Mouse (Mus musculus) common myeloid progenitor, adult 5-6 weeks (primary cell): Measurements from ENCODE around the gene Fam84b. TPM values are rescaled to one million over a fixed set of nuclear protein-coding genes. Genes with fewer than 3 reads are reported as not detected.
A peak's percentile ranks its signal among the peaks of the same experiment; 100 is the strongest.

Experiments
- ATAC-seq: replicated peaks from 2 replicates; pipeline ENCODE4 v1.8.0; 2016; ENCODE audit warnings: low read depth, mild to moderate bottlenecking, moderate TSS enrichment, inconsistent platforms; ENCODE audit not compliant: poor library complexity, severe bottlenecking
- total RNA-seq: library from RNA; stranded (forward); fragments of 200-1000, 187-1606 nt; gene quantifications from 2 replicates; pipeline ENCODE4 v1.2.3, GENCODE M21; 2017

Gene Fam84b
- total RNA-seq, 1 experiment from 2014 or later, result 9.7 TPM

GRCm38 (mm10) chr15:60834598-60835571 lies 18.7 kb downstream of the Fam84b start:
- peak; percentile 73 for ATAC-seq

- no peak for ATAC-seq
Observed at GRCm38 (mm10) chr15:60833476-60834218, 19.9 kb downstream of the Fam84b start.

DNA sequence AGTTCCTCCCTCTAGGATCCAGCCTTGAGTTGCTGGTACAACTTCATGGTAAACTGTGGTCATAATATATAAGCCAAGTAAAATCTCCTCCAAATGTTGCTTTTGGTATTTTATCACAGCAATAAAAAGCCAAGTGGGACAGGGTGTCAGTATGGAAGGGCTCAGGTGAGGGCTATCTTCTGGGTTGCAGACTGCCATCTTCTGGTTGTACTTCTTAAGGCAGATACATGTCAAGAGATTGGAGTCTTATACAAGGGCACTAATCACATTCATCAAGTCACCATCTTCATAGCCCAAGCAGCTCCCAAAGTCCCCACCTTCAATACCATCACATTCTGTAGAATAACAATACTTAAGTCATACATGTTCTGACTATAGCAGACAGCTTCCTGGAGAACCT lies 21.0 kb downstream of the Fam84b start:
- no peak for ATAC-seq

GRCm38 (mm10) chr15:60826226-60826625 lies 27.4 kb downstream of the Fam84b start:
- no peak for ATAC-seq

DNA sequence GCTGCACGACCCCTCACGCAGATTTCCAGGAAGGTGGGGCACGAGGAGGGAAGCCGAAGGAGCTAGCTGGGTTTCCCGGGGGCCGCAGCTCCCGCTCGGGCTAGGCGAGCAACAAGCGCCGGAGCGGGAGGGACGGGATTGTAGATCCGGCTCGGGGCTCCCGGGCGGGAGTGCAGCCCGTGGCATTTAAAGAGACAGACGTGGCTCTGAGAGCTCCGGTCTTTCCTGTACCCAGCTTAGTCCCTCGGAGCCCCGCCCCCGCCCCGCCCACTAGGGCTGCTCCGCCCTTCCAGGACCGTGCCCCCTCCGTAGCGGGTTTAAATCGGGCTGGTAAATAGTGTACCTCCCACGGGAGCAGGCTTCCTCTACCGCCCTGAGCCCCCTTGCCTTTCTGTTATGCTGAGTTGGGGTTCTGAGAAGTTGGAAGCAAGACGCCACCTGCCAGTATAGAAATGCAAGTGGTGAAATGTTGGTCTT lies 28.8 kb downstream of the Fam84b start:
- peak; percentile 70 for ATAC-seq

- peak; percentile 14 for ATAC-seq
Observed at GRCm38 (mm10) chr15:60823870-60824709, 29.5 kb downstream of the Fam84b start.

GRCm38 (mm10) chr15:60823620-60823869 lies 30.0 kb downstream of the Fam84b start:
- peak; percentile 6; the same call in 1 of the 2 replicates for ATAC-seq

GRCm38 (mm10) chr15:60822803-60823619 lies 30.6 kb downstream of the Fam84b start:
- ATAC-seq, result peak; percentile 59

GRCm38 (mm10) chr15:60822101-60822802 lies 31.3 kb downstream of the Fam84b start:
- no peak for ATAC-seq

DNA sequence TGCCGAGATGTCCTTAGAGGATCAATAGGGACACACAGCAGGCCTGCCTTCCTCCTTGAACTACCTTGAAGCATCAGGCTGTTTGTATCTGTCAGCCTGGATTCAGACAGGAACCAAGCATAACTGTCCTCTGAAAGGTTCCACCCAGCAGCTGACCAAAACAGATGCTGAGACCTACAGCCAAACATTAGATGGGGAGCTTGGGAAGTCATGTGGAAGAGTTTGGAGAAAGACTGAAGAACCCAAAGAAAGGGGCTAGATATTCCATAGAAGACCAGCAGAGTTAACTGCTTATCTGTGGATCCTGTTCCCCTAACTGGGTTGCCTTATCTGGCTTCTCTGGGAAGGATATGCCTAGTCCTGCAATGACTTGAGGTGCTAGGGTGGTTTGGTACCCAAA lies 35.1 kb downstream of the Fam84b start:
- no peak for ATAC-seq

DNA sequence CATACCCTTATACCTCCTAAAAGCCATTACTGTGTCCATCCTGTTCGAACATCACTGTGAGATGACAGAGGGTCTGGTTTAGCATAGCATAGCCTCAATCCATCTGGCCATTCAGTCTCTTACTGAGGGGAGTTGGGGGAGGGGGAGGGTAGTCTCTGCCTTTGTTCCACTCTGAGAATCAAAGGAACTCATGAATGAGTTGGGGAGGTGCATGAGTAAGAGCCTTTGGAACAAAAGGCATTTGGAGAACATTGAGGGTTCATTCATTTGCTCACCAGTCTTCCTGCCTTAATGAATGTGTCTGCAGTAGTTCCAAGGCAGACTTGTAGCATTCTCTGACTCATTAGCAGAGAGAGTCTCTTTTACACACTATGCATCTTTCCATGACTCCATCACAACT lies 37.1 kb downstream of the Fam84b start:
- ATAC-seq, result no peak

- ATAC-seq, result no peak
Observed at GRCm38 (mm10) chr15:60814542-60814941, 39.0 kb downstream of the Fam84b start.

- ATAC-seq, result no peak
Observed at GRCm38 (mm10) chr15:60793041-60793673, 60.4 kb downstream of the Fam84b start.

DNA sequence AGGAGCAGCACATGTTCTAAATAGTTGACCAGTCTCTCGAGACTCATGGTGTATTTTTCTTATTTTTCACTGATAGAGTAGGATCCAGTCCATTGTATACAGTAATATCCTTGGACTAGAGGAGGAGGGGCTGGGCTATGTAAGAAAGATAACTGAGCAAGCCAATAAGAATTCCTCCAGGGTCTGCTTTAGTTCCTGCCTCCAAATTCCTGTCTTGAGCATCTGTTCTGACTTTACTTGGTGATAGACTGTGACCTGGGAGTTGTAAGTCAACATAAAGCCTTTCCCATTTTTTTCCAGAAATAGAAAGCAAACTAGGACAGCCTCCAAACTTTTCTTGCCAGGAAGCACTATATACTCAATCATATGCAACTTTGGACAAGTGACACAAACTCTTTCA lies 64.5 kb downstream of the Fam84b start:
- no peak for ATAC-seq

GRCm38 (mm10) chr15:60783761-60784160 lies 69.8 kb downstream of the Fam84b start:
- ATAC-seq, result no peak

- ATAC-seq, result 0 out of 2 replicates have a peak, but pooled peaks have one; percentile 25
Observed at GRCm38 (mm10) chr15:60779531-60779973, 74.0 kb downstream of the Fam84b start.

GRCm38 (mm10) chr15:60779063-60779462 lies 74.5 kb downstream of the Fam84b start:
- no peak for ATAC-seq
